Mouse (Mus musculus): Measurements from ENCODE around the gene Hao2.

GRCm38 (mm10) chr3:98890430-98890829 is 2.6 kb downstream of the Hao2 start:
- TF ChIP-seq CTCF (IDR thresholded peaks at IDR 0.05; ENCODE audit: control insufficient read depth, insufficient read depth, insufficient replicate concordance, low read depth, low read length) (no peak), POLR2A (IDR thresholded peaks at IDR 0.05; ENCODE audit: control insufficient read depth, low read depth, low read length) (no peak)
